Mouse (Mus musculus): ENCODE measurements at regions not wholly inside any gene's neighbourhood (a gene's known extent, or its start where the extent isn't known, plus 50 kb on each side); places are given as distances from the start of the nearest gene placed in this dataset.
"Not testable (repeated sequence)": the region's sequence is repeated elsewhere in the genome, so short reads cannot be mapped to it uniquely, and the experiment has no call there.

DNA sequence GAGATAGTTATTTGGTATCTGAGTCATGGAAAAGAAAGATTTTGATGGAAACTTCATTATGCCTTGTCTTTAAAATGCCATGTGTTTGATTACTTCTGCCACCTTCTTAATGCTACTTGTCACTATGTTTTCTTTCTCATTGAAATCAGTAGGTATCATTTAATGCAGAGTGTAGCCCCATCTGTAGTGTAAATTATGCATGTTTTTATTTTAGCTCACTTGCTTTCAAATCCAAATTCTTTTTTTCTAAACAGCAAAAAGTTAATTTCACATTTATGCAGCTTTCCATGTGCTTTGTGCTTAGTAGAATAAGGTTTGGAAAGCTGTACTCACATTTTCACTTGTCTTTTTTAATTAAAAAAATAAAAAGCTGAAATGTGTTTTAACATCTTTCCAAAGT lies 748.0 kb upstream of the Epha7 start:
- no peak overlapping the region for H3K4me2 ChIP-seq
- no peak for ATAC-seq (ENCODE audit: insufficient read depth, low FRiP score, low read depth)
- H3K4me1 ChIP-seq, result no peaks in the 10 kb centered on the region
- H3K9ac ChIP-seq, result no peak overlapping the region
- no peaks in the 10 kb centered on the region for H3K27me3 ChIP-seq (replicated peaks)
- no peaks in the 10 kb centered on the region for H3K9me3 ChIP-seq
- no peak overlapping the region for H3K27ac ChIP-seq
- no peak overlapping the region for H3K4me3 ChIP-seq (replicated peaks)
- H3K36me3 ChIP-seq, result no peaks in the 10 kb centered on the region

DNA sequence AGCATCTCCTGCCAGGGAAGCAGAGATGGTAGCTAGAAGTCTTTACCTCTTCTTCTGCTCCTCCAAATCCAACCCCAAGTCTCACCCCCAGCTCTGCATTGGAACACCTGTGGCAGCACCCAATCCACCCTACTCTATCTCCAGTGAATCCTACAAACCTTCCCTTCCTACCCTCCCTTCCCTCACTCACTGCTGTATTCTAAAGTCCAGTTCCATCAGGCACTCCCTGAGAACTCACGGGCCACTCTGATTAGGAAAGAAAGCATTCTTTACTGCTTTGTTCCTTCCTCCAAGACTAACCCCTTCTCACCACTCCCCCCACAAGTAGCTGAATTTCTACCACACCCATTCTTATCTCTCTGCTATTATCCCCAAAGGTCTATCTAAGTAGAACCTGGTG lies 747.1 kb upstream of the Epha7 start:
- Histone ChIP-seq H3K27me3 (replicated peaks) (no peaks in the 10 kb centered on the region), H3K9ac (no peak overlapping the region), H3K4me2 (no peak overlapping the region), H3K4me3 (replicated peaks) (no peak overlapping the region), H3K27ac (no peak overlapping the region), H3K9me3 (no peaks in the 10 kb centered on the region), H3K36me3 (no peaks in the 10 kb centered on the region), H3K4me1 (no peaks in the 10 kb centered on the region)
- no peak for ATAC-seq (ENCODE audit: insufficient read depth, low FRiP score, low read depth)
- WGBS, result 52% methylated on average over 1 of the region's 1 CpGs

DNA sequence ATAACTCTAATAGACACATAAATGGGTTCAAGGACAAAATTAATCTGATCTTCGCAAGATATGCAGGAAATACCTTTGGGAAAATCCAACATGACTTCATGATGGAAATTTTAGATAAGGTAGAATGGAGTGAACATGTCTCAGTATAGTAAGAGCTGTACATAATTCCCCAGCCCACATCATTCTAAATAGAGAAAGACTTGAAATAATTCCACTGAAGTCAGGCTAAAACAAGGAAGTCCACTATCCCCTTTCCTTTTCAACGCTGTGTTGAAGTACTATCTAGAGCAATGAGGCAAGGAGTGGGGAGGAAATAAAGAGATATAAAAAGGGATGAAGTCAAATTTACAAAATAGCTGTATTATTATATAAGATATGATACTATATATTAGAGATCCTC lies 733.9 kb upstream of the Epha7 start:
- H3K4me1 ChIP-seq, result no peaks in the 10 kb centered on the region
- no peak overlapping the region for H3K9ac ChIP-seq
- no peak overlapping the region for H3K4me3 ChIP-seq (replicated peaks)
- no peaks in the 10 kb centered on the region for H3K9me3 ChIP-seq
- H3K27ac ChIP-seq, result no peak overlapping the region
- H3K4me2 ChIP-seq, result no peak overlapping the region
- WGBS, result 82% methylated on average over 2 of the region's 2 CpGs
- no peak for ATAC-seq (ENCODE audit: insufficient read depth, low FRiP score, low read depth)
- no peaks in the 10 kb centered on the region for H3K27me3 ChIP-seq (replicated peaks)
- H3K36me3 ChIP-seq, result no peaks in the 10 kb centered on the region

DNA sequence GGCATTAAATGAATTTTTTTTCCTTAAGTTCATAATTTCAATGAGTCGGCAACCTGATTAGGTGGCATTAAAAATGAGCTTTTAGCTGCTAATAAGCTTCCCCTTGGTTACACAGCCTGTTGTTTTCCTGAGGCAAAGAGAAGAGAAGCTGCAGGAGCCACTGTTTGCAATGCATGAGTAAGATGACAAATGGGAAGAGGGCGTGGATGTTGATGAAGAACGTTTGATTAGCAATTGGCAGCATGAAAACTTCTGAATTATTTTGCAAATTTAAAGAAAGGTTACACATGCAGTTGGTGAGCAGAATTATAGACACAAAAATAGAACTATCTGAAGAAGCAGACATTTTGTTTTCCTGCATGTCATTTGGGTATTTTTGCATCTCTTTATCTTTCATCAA lies 720.1 kb upstream of the Epha7 start:
- no peak overlapping the region for H3K27ac ChIP-seq
- WGBS, result 39% methylated on average over 3 of the region's 3 CpGs
- ATAC-seq (ENCODE audit: insufficient read depth, low FRiP score, low read depth), result no peak
- no peaks in the 10 kb centered on the region for H3K27me3 ChIP-seq (replicated peaks)
- no peaks in the 10 kb centered on the region for H3K4me1 ChIP-seq
- H3K36me3 ChIP-seq, result no peaks in the 10 kb centered on the region
- H3K9ac ChIP-seq, result no peak overlapping the region
- H3K4me2 ChIP-seq, result no peak overlapping the region
- no peaks in the 10 kb centered on the region for H3K9me3 ChIP-seq
- no peak overlapping the region for H3K4me3 ChIP-seq (replicated peaks)

DNA sequence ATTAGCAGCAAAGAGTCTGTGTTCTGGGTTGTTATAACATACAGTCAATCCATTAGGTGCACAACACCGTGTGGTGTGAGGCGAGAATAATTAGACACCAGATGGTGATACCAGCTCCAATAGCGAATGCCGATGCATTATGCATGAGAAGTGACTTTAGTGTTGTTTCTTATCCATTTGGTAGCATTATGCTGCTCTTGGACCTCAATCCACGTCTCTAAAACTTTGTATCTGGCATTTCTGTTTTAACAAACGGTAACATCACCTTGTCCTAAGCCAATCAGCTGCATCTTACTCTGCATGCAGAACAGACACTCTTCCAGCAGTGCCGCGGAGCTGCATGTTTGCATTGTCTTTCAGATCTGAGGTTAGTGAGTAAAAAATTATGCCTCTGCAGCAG lies 669.8 kb upstream of the Epha7 start:
- no peak overlapping the region for H3K4me3 ChIP-seq (replicated peaks)
- ATAC-seq (ENCODE audit: insufficient read depth, low FRiP score, low read depth), result no peak
- no peak overlapping the region for H3K4me2 ChIP-seq
- H3K4me1 ChIP-seq, result no peaks in the 10 kb centered on the region
- H3K27me3 ChIP-seq (replicated peaks), result no peaks in the 10 kb centered on the region
- H3K36me3 ChIP-seq, result no peaks in the 10 kb centered on the region
- H3K9me3 ChIP-seq, result no peaks in the 10 kb centered on the region
- no peak overlapping the region for H3K9ac ChIP-seq
- 77% methylated on average over 8 of the region's 8 CpGs for WGBS
- H3K27ac ChIP-seq, result no peak overlapping the region

DNA sequence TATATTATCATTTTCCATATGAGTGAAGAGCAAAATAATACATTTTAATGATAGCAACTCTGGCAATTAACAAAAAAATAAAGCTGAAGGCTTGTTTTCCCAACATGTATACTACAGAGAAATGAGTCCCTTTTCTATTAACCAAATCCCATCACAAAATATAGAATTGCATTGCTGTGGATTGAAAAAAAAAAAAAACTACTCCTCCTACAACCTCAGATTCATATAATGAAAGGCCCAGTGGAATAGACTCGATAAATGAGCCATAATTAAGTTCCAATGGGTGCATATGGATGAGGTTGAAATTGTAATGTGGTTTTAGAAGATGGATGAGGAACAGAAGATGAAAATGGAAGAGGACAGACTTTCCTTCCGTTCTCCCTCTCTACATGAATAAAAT lies 657.8 kb upstream of the Epha7 start:
- no peak overlapping the region for H3K27ac ChIP-seq
- no peak overlapping the region for H3K4me3 ChIP-seq (replicated peaks)
- no peaks in the 10 kb centered on the region for H3K9me3 ChIP-seq
- H3K4me2 ChIP-seq, result no peak overlapping the region
- WGBS, result 80% methylated on average over 2 of the region's 2 CpGs
- H3K9ac ChIP-seq, result no peak overlapping the region
- no peaks in the 10 kb centered on the region for H3K27me3 ChIP-seq (replicated peaks)
- no peaks in the 10 kb centered on the region for H3K4me1 ChIP-seq
- no peaks in the 10 kb centered on the region for H3K36me3 ChIP-seq
- ATAC-seq (ENCODE audit: insufficient read depth, low FRiP score, low read depth), result no peak

DNA sequence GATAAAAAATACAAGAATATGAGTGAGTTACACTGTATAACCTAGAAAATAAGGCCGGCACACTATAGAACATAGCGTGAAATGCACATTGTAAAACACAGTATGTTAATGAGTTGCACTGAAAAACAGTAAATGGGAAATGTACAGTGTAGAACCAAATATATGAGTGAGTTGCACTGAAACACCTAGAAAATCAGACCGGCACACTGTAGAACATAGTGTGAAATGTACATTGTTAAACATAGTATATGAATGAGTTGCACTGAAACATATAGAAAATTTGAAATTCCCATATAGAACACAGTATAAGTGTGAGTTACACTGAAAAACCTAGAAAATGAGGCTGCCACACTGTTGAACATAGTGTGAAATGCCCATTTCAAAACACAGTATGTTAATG lies 636.2 kb upstream of the Epha7 start:
- no peak overlapping the region for H3K4me3 ChIP-seq (replicated peaks)
- peak; percentile 100 for ATAC-seq (ENCODE audit: insufficient read depth, low FRiP score, low read depth)
- no peaks in the 10 kb centered on the region for H3K36me3 ChIP-seq
- H3K27me3 ChIP-seq (replicated peaks), result no peaks in the 10 kb centered on the region
- H3K4me1 ChIP-seq, result no peaks in the 10 kb centered on the region
- H3K27ac ChIP-seq, result no peak overlapping the region
- 66% methylated on average over 3 of the region's 3 CpGs for WGBS
- H3K9me3 ChIP-seq, result no peaks in the 10 kb centered on the region
- no peak overlapping the region for H3K9ac ChIP-seq
- no peak overlapping the region for H3K4me2 ChIP-seq

DNA sequence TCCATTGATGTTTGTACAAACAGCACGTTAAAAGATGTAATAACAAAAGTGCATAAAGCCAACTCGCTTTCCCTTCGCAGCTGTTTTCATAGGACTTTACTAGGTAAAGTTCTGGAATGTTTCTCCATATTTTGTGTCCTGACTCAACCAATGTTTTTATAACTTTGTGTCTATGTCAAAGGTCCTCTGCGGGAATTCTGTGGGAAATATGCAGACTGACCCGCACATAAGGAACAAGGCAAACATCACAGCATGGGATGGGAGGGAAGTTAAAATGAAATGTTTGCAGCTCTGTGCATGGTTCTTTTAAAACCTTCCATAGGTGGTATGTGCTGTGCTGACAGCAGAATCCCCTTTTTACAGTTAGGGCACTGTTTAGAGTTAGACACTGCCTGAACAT lies 622.1 kb upstream of the Epha7 start:
- Histone ChIP-seq H3K27ac (no peak overlapping the region), H3K36me3 (no peaks in the 10 kb centered on the region), H3K4me3 (replicated peaks) (no peak overlapping the region), H3K4me2 (no peak overlapping the region), H3K4me1 (no peaks in the 10 kb centered on the region), H3K9me3 (no peaks in the 10 kb centered on the region), H3K27me3 (replicated peaks) (no peaks in the 10 kb centered on the region), H3K9ac (no peak overlapping the region)
- no peak for ATAC-seq (ENCODE audit: insufficient read depth, low FRiP score, low read depth)
- WGBS, result 71% methylated on average over 5 of the region's 5 CpGs

DNA sequence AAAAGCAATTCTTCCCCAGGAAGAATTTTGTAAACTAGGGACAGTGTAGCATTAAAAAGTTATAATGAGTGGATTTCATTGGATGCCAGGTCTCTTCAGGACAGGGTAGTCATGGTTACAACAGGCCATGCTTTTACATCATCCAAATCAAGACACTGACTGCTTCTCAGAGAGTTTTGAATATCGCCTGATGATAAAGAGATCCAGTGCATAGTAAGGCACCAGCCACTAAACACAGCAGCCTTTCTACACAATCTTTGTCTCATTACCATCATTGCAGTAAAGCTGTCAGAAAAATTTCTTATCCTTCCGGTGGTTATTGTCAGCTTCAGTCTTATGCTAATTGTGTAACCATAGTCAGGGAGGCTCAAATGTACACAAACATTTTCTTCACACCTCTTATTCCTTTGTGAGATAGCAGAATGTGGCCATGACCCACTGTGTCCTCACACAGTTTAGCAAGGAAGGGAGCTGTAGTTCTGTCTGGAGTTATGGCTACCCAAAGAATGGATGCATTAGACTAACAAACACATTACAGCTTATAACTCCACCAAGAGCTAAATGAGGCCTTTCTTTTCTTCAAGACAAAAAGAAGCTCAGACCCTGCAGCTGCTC lies 585.2 kb upstream of the Epha7 start:
- Histone ChIP-seq H3K4me1 (no peaks in the 10 kb centered on the region), H3K4me3 (replicated peaks) (no peak overlapping the region), H3K9ac (no peak overlapping the region), H3K4me2 (no peak overlapping the region), H3K27me3 (replicated peaks) (no peaks in the 10 kb centered on the region), H3K27ac (no peak overlapping the region), H3K36me3 (no peaks in the 10 kb centered on the region), H3K9me3 (no peaks in the 10 kb centered on the region)
- 76% methylated on average over 2 of the region's 2 CpGs for WGBS
- ATAC-seq (ENCODE audit: insufficient read depth, low FRiP score, low read depth), result no peak

DNA sequence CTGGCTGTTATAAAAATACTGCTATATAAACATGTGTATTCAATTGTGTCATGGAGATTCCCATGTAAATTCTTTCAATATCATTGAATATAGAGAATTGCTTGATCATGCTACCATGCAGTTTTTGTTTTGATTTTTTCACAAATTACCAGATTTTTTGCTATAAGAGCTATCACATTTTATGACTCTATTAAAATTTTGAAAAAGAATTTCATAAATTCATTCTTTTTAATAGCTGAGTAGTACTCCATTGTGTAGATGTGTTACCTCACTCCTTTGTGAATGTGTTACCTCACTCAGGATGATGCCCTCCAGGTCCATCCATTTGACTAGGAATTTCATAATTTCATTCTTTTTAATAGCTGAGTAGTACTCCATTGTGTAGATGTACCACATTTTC lies 577.4 kb upstream of the Epha7 start:
- not testable (repeated sequence) for ATAC-seq (ENCODE audit: insufficient read depth, low FRiP score, low read depth); H3K27me3 ChIP-seq (replicated peaks); H3K4me1 ChIP-seq; H3K4me3 ChIP-seq (replicated peaks); H3K4me2 ChIP-seq; H3K36me3 ChIP-seq; H3K9ac ChIP-seq; H3K27ac ChIP-seq; H3K9me3 ChIP-seq

DNA sequence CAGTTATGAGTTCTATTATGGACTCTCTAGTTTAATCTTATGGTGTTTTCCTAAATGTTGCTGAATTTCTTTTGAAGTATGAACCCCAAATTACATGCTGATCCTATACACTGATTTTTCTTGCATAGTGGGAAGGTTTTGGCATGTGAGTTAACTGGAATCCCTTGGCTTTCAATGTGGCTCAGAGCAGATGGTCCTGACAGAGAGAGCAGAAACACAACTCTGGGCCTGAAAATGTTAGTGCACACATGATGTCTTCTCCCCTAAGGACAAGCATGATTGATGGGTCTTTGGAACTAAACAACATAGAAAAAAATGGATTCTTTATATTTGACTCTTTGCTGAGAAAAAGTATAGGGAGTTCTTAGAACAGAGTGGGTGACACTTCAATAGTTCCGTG lies 570.7 kb upstream of the Epha7 start:
- ATAC-seq (ENCODE audit: insufficient read depth, low FRiP score, low read depth), result no peak
- no peak overlapping the region for H3K4me2 ChIP-seq

More for the DNA sequence above, 570.7 kb upstream of the Epha7 start:
- 91% methylated on average over 1 of the region's 1 CpGs for WGBS
- H3K9me3 ChIP-seq, result no peaks in the 10 kb centered on the region
- H3K27ac ChIP-seq, result no peak overlapping the region
- no peaks in the 10 kb centered on the region for H3K36me3 ChIP-seq
- H3K27me3 ChIP-seq (replicated peaks), result no peaks in the 10 kb centered on the region
- no peaks in the 10 kb centered on the region for H3K4me1 ChIP-seq
- H3K4me3 ChIP-seq (replicated peaks), result no peak overlapping the region
- no peak overlapping the region for H3K9ac ChIP-seq

Data from stomach, embryonic 15.5 days (tissue).